Mouse (Mus musculus) adrenal gland, postnatal 14 days (tissue): Measurements from ENCODE around the gene Oprm1. TPM values are rescaled to one million over a fixed set of nuclear protein-coding genes. Genes with fewer than 3 reads are reported as not detected.
"Not testable (repeated sequence)": the region's sequence is repeated elsewhere in the genome, so short reads cannot be mapped to it uniquely, and the experiment has no call there.

Experiments
- DNase-seq: peaks from one replicate; pipeline ENCODE4 v3.0.0; 2021; ENCODE audit warnings: mixed read lengths
- long read RNA-seq, 2 experiments: library from polyadenylated mRNA; stranded (forward); transcript quantifications; one replicate each; pipeline ENCODE4 v2.0.0; 2021
- total RNA-seq: library from RNA; stranded (reverse); gene quantifications from 2 replicates; pipeline ENCODE4 v1.2.3, GENCODE M21; 2021

Gene Oprm1
- total RNA-seq: 1.0 TPM in 1 of 2 replicates, not detected in the other
- long read RNA-seq, experiment 1: 0 reads
- long read RNA-seq, experiment 2: 0 reads

DNA sequence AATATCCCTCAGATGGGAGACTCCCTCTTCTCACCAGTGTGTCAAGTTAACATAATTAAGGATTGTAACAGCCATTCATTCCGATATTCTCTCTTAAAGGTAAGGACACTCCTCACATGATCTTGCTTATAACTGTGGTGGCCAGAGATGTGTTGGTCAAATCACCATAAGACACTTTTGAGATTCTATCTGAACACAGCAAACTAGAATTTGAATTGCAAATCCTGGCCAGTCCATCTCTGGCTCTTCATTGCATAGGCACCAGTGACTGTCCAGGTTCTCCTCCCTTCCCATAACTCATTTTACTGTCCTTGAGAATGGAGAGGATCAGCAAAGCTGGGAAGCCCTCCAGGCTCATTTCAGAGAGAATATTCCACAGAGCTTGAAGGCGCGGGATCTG is at the start of gene Oprm1:
Gene Oprm1, plus strand, starts transcription at position 301 of the 400 bp plus-strand sequence.
- no peak for DNase-seq

DNA sequence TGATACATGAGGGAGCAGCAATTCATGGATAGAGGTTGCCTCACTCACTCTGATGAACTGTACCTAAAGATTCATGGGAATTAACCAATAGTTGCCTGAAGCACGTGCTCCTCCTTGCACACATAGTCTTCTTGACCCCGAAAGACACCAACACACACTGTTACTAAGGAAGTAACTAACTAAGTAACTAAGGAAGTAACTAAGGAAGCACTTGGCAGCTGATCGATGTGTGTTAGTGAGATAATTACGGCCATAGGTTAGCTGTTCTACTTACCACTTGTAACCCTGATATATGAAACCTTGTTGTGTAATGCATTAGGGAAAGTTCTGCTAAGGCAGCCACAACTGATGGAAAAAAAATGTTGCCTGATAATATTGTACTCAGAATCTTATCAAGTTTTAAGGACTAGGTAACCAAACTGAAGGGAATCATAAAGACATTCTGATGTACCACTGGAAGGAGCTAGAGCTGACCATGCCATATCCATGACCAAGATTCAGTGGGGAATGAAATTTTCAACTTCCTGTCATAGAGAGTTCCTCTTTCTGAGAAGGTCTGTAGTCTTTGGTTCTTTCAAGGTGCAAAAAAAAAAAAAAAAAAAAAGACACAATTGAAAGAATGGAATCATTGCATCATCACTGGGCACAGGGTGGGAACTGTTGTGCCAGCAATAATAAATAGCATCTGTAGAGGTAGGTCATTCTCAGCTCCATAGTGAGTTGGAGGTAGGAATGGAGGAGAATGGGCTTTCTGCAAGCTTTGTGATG is 40.9 kb upstream of the Oprm1 start:
- DNase-seq: no peak

DNA sequence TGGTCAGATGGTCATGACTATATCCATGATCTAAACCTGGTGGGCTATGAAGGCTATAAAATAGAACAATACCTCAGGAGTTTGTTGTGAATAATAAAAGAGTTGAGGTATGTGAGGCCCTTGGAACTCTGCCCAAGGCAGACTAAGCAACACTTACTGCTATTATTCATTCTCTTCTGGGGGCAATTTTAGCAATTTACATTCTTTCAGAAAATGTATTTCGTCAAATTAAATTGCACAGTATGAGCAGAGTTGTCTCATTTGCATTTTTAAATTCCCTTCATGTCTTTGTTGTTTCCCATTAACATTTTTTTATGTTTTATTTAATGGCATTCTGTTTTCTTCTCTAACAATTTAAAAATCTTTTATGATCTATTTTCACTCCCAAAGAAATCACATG is 34.5 kb upstream of the Oprm1 start:
- DNase-seq: no peak

DNA sequence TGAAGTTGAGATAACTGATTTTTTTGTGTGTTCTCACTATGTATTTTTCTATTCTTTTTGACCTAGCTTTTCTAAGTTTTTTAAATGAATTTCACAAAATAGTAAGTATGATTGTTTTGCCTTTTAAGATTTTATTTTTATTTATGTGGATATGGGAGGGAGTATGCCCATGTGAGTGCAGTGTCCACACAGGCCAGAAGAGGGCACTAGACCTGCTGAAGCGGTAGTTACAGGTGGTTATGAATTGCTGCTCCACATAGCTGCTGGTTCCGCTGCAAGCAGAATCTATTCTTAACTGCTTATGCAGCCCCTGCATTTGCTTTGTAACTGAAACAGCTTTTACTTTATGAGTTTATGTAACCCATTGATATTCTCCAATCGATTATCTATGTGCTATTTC is 29.8 kb upstream of the Oprm1 start:
- DNase-seq: no peak

DNA sequence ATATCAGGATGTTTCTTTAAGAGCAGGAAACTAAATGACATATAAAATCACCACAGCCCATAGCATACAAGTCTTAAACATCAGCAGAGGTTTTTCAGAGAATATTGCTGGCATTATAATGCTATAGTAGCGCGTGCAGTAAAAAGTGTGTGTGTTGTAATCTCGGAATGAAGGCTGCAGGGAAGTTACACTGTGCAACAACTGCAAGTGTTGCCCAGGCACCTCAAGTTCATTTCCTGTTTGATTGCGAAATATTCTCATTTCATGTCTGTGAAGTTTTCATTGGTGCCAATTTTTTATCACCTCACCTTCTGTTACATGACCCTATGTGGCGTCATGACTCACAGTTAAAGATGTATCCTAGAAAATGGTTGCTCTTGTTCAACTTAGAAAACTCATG is 4.9 kb upstream of the Oprm1 start:
- DNase-seq: no peak

DNA sequence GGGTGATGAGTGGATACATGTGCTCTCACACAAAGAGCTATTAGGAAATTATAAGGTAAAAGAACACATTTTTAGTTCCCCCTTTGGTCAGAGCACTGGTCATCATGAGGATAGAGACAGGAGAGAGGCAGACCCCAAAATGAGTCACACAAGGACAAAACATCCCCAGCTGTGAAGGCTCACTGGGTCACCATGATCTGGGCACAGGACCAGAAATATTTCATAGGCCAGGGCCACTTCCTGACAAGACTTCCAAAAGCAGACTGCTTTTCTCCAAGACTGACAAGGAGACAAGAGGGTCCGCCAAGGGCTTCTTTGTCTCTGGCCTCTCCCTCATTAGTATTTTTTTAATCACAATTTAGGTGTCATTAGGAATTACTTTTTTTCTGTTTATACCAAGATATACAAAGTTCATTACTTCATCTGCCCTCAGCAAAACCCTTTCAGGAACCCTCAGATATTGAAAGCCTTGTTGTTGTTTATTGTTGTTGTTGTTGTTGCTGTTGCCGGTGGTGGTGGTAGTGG is 3.0 kb downstream of the Oprm1 start, which contains the start of gene Gm10945:
Gene Gm10945, minus strand, starts transcription at position 475 of the 525 bp plus-strand sequence.
- DNase-seq: peak; percentile 65

DNA sequence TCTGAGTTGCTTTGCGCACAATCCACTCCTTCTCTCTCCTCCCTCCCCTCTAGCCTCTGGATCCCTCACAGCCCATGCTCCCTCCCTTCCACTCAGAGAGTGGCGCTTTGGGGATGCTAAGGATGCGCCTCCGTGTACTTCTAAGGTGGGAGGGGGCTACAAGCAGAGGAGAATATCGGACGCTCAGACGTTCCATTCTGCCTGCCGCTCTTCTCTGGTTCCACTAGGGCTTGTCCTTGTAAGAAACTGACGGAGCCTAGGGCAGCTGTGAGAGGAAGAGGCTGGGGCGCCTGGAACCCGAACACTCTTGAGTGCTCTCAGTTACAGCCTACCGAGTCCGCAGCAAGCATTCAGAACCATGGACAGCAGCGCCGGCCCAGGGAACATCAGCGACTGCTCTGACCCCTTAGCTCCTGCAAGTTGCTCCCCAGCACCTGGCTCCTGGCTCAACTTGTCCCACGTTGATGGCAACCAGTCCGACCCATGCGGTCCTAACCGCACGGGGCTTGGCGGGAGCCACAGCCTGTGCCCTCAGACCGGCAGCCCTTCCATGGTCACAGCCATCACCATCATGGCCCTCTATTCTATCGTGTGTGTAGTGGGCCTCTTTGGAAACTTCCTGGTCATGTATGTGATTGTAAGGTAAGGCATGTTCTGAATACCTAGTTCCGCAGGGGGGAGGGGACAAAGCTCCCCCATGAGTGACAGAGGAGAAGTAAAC is 30.4 kb downstream of the Oprm1 start:
- DNase-seq: peak; percentile 68

DNA sequence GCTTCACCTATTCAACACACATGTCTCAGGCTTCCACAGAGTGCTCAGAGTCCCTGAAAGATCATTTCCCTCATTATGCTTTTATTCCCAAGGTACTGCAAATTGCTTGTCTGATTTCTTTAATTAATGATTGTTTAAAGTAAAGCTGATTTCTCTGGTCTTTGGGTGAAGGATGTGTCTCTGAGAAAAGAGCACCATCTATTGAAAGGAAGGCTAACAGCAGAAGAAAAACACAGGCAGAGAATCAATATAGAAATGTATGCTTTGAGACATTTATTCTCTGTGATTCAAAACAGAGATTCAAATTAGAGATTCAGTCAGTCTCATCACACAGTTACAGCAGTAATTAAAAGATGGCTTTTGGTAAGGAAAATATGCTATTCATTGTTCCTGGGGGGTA is 31.9 kb downstream of the Oprm1 start:
- no peak for DNase-seq

DNA sequence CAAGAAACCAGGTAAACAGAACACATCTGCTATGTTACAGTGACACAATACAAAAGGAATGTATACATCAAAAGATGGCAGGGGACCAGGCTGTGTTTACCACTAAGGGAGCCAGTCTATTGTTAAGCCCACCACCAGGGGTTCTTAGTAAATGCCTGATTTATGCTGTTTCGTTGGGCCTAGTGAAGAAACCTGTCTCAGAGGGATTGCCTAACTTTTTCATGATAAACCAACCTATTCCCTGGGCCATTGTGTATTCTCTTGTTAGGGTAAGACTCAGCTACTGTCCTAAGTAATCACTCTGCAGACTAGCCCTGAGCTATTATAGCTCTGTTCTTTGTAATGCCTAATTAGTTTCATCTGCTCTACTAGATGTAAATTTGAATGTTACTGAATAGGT is 62.3 kb downstream of the Oprm1 start:
- no peak for DNase-seq

DNA sequence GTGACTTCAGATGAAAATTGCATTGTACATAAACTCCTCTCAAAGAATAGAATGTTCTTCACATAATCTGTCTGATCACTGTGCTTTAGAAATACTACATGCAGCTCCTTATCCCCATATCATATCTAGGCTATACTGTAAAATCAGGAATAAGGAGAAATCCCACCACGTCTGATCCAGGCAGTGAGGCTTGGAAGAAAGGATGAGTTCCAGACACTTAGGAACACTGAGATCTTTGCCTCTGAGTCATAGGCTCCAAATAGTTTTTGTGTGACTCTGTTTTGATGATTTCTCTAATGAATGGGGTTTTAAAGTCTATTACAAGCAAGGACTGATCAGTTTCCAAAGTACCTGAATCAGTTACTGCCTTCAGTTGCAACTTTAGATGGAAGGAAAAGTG is 83.9 kb downstream of the Oprm1 start:
- DNase-seq: no peak

DNA sequence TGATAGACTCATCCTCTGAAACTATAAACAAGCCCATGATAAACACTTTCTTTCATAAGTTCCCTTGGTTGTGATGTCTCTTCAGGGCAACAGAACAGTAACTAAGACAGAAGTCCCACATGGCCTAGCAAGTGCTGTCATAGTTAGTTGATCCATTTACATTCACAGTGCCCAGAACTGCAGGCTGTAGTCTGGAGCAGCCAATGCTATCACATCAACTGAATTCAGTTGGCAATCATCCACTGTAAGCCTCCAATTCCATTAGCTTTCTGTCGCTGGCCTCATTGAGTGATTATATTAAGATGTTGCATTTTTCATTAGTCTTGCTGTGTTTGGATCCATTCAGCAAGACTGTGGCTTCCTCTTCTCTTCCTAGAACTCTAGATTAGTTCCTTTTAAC is 88.0 kb downstream of the Oprm1 start:
- no peak for DNase-seq

DNA sequence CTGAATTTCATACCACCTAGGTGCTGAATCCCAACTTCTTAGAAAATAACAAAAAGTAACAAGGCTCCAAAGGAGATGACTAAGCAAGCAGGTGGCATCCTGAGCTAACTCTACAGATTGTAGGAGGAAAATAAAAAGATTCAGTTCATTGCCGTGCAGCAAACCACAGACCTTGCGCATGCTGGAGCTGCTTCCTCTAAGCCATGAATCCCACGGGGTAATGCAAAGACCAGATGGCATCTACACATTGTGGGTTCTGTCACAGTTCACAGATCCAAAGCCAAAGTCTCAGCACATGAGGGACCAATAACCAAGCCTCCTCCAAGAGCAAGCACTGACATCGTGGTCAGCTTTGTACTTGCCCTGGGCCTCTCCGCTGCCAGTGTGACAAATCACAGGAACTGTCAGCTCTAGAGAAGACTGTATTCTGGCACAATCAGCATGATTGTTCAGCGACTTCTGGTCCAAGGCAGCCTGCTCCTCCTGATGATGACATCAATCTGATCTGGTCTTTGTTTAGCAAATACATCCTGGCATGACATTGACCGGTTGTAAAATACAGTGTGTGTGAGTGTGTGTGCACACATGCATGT is 90.0 kb downstream of the Oprm1 start:
- no peak for DNase-seq

DNA sequence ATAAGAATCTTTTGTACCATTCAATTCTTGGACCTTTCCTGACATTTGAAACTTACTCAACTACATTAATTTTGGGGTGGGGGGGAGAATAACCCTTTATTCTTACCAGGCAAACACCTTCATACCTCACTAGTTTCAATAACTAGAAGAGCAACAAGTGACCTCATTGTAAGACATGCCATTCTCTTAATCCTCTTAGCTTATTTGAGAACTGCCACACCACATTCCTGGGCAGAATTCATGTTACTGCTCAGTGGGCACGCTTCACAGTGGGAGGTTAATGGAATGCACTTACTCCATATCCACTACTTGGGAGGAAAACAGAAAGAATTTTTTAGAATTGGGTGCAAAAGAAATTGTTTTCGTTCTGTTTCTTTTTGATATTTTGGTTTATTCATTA is 90.5 kb downstream of the Oprm1 start:
- no peak for DNase-seq

DNA sequence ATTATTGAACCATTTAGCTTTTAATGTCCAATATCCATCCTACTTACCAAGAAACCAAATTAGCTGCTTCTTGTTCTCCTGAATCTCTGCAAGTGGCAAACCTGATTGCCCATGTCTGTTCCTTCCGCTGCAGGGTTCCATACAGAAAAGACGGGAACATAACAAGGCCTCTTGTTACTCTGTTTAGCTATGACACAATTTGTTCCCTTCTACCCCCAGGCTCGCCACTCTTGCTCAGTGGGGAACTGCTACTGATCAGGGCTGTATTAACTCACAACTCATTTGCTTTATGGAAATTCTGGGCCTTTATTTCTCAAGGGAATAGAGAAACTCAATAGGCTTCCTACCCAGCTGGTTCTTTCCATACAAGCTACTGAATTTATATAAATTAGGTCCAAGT is 97.5 kb downstream of the Oprm1 start:
- DNase-seq: no peak

DNA sequence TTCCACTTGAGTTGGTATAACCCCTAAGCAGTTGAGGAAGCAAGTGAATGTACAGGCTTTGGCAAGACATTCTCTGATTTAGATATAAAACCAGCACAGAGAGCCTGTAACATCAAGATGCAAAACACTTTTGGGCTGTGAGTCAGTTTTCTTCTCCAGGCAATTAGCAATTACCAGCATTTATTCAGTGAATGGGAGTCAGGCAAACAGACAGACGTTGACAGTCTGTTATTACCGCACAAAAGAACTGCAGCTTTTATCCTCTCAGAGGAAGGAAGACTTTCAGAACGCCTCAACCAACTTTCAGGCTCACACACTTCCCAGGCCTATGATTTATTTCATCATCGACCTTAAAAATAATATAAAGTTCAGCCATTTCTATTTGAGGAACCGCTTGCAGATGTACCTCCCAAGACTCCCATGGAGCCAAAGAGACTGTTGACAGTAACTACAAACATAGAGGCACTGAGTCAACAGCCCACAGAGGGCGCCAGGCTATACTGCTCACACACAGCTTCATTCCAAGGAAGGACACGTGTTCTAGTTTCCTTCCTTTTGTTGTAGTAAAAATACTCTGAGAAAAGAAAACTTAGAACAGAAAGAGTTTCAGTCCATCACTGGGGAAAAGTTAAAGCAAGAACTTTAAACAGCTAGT is 113.2 kb downstream of the Oprm1 start:
- no peak for DNase-seq

DNA sequence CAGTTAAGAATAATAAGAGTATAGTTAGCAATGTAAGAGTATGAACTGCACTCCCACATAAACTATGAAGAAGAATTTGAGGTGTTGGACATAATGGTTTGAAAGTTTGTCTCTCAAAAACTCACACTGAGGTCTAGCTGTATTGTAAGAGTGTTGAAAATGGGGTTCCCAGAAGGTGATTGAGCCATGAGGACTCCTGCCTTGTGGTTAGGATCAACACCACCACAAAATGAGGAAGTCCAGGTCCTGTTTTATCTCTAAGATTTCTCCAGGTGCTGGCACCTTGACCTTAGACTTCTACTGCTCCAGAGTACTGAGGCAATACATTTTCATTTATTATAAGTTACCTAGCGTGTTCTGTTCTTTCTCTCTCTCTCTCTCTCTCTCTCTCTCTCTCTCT is 115.6 kb downstream of the Oprm1 start:
- no peak for DNase-seq

DNA sequence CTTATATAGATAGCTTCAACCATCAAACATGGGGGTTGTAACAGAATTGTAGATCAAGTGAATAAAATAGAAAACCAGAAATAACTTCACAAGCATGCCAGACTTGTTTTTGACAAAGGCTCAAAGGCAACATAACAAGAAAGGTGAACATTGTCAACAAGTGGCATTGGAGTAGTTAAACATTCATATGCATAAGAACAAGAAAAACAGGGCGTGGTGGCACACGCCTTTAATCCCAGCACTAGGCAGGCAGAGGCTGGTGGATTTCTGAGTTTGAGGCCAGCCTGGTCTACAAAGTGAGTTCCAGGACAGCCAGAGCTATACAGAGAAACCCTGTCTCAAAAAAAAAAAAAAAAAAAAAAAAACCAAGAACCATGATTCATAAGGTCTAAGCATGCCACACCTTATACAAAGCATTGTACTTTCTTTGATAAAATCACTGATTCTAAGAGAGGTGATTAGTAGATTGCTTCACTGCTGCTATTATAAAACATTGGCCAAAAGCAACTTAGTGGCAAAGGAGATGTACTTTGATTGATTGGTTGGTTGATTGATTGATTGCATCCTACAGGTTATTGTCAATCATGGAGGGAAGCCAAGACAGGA is 120.1 kb downstream of the Oprm1 start:
- no peak for DNase-seq

DNA sequence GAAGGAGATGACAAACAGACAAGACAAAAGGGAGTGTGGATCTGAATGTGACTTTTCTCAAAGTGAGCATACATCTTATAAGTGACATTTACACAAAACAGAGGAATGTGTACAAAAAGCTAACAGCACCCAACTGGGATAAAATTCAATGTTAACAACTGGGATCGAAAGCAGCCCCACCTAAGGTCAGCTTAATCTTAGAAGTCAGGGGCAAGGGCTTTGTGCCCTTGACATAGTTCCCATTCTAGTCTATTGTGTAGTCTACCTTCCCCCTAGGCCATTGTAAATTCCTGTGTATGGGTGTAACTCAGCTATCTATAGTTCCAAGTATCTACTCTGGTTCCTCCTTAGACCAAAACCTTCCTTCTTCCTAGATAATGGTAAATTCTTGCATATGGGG is 123.7 kb downstream of the Oprm1 start:
- DNase-seq: not testable (repeated sequence)

DNA sequence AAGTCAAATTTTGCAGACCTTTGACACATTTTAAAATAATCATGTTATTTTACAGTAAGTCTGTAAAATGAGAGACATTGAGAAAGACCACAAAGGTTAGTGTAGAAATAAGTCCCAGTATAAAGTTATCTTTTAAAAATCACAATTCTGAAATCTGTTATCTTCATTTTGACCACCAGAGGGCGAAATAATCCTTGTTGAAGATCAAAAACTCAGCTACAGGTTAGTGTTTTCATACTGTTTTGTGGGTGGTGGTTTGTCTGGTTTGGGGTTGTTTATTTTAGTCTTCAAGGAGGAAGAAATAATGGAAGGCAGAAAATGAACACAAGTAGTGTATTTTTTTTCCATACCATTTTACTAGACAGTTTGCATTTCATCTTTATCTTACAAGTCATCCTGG is 127.2 kb downstream of the Oprm1 start:
- no peak for DNase-seq

DNA sequence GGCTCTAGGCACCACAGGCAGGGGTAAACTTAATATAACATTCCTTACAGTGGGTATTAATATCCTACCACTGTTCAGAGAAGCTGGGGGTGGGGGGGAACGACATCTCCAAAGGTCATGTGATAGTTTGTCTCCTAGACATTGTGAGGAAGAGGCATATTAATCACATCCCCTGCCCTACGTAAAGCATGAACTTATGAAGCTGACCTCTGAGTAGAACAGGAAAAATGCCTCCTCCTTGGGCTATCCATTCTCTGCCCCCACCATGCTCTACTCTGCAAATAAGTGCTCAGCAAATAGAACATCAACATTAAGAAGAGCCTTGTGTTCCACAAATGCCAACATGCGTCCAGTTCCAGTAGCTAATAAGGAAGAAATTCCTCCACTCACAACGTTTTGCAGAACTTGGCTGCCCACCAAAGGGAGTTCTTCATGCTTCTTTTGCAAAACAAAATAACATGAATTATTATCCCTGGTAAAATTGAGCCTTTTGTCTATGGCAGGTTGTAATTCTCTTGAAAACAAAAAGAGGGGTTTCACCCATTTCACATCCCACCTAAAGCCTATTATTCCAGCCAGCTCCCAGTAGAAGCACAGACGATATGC is 131.4 kb downstream of the Oprm1 start:
- peak; percentile 11 for DNase-seq

DNA sequence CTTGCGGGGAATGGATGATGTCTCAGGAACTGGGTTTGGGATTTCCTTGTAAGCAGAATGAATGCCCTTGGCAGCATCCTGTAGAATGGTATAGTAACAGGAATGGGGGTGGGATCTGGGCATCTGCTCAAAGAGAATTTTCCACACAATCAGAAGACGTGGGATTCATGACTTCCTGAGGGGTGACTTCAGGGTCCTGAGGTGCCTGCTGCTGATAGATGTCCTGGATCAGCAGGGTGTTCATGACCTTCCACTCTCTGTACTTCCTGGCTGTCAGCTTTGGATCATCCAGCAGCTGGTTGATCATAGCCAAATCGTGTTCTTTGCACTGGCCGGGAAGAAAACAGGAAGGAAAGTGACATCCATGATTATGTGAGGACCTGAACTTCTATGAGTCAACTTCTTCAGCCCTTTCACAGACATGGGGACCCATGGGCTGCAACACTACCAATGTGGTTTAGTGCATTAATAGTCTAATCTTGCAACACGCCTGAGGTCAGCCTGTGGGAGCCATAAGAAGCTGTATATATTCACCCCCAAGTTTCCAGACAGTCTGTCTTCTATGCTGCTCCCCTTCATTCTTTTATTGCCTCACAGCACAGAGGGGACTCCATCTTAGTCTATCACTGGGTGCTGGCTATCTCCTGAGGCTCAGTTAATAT is 132.2 kb downstream of the Oprm1 start:
- DNase-seq: peak; percentile 20
